Comparison of ENCODE assay signal across 25 mouse cellular contexts in genomic region chr1:62328808-62329207, GRCm38 (mm10).
A peak's percentile ranks its signal among the peaks of the same experiment; 100 is the strongest.
DNase-seq lines count a peak whose midpoint lies in the region; ATAC-seq and TF ChIP-seq lines count a peak whose summit lies in the region.
"Had no signal": no experiment of that assay in that cellular context is flagged by ENCODE, and none has a peak within 500 bp of the region (broad histone marks: within the 10 kb centered on the region; RNA-seq: fewer than 3 reads in every experiment).

No protein-coding gene starts in this region.

- no peak overlapping the region for H3K4me3 ChIP-seq in lung, embryonic 14.5 days (ENCODE audit: low read depth, low read length)
- no peak overlapping the region for H3K4me3 ChIP-seq in lung, adult 2 months (replicated peaks; ENCODE audit: extremely low read depth, low read depth, low read length)
- H3K4me3 ChIP-seq: embryonic facial prominence, embryonic 13.5 days; erythroblast, embryonic 14.5 days; forebrain, embryonic 12.5 days; gastrocnemius, adult 2 months; hindbrain, embryonic 10.5 days; intestine, embryonic 15.5 days; liver, embryonic 15.5 days; midbrain, embryonic 13.5 days had no signal

- H3K4me1 ChIP-seq in lung, embryonic 14.5 days (ENCODE audit: insufficient read depth): peaks cover 3% of the 10 kb centered on the region; the same call in 1 of the 2 replicates
- no peaks in the 10 kb centered on the region for H3K4me1 ChIP-seq in lung, adult 2 months (ENCODE audit: control insufficient read depth, insufficient read depth, low read length)
- H3K4me1 ChIP-seq: intestine, embryonic 15.5 days; liver, embryonic 15.5 days had no signal

- no peak for TF ChIP-seq POLR2A in lung, adult 2 months (IDR thresholded peaks at IDR 0.05; ENCODE audit: borderline replicate concordance, extremely low read depth, low read depth, low read length)

- no peak overlapping the region for H3K27ac ChIP-seq in lung, embryonic 14.5 days (ENCODE audit: low read depth)
- H3K27ac ChIP-seq: embryonic facial prominence, embryonic 13.5 days; forebrain, embryonic 12.5 days; gastrocnemius, adult 2 months; hindbrain, embryonic 10.5 days; intestine, embryonic 15.5 days; liver, embryonic 15.5 days; midbrain, embryonic 13.5 days had no signal

- no peak overlapping the region for H3K9ac ChIP-seq in lung, embryonic 14.5 days
- H3K9ac ChIP-seq: embryonic facial prominence, embryonic 13.5 days; forebrain, embryonic 12.5 days; intestine, embryonic 15.5 days; liver, embryonic 15.5 days; midbrain, embryonic 13.5 days had no signal

- ATAC-seq in lung, embryonic 14.5 days (ENCODE audit: insufficient read depth): peak; percentile 68
- ATAC-seq: activated CD4-positive, CD25-positive, alpha-beta regulatory T cell, adult 4 months; hindbrain, embryonic 16.5 days; intestine, embryonic 15.5 days; midbrain, embryonic 13.5 days had no signal

- no peaks in the 10 kb centered on the region for H3K36me3 ChIP-seq in lung, embryonic 14.5 days (ENCODE audit: insufficient read depth)
- H3K36me3 ChIP-seq: embryonic facial prominence, embryonic 13.5 days; forebrain, embryonic 12.5 days; hindbrain, embryonic 10.5 days; intestine, embryonic 15.5 days; liver, embryonic 15.5 days; midbrain, embryonic 13.5 days had no signal

- no peak for TF ChIP-seq CTCF in lung, embryonic 14.5 days (IDR thresholded peaks at IDR 0.05; ENCODE audit: low read depth)
- no peak for TF ChIP-seq CTCF in lung, adult 2 months (IDR thresholded peaks at IDR 0.05; ENCODE audit: insufficient read depth, low read length)

- WGBS in lung, embryonic 14.5 days: 23% methylated on average over 3 of the region's 3 CpGs
- WGBS in lung, adult 2 months: 13% methylated on average over 3 of the region's 3 CpGs

- peak; percentile 10 for DNase-seq in adrenal gland, postnatal 14 days
- no peak for DNase-seq in adrenal gland, postnatal 36 days
- peak; percentile 4 for DNase-seq in kidney, adult 11 months
- DNase-seq in kidney, postnatal 10 days: no peak
- peak; percentile 76 for DNase-seq in lung, embryonic 14.5 days
- no peak for DNase-seq in lung, adult 2 months
- DNase-seq in lung, postnatal 36 days: peak; percentile 21
- DNase-seq: adrenal gland, adult 8-10 months; cerebellum, adult 8-10 months; cerebellum, postnatal 36 days; embryo, embryonic 11 days; gastrocnemius, adult 2 months; layer of hippocampus, adult 9-11 months; thymus, adult 18-20 months; thymus, postnatal 36 days had no signal

- no peaks in the 10 kb centered on the region for H3K9me3 ChIP-seq in lung, embryonic 14.5 days (ENCODE audit: low read depth, low read length)
- H3K9me3 ChIP-seq: embryonic facial prominence, embryonic 13.5 days; forebrain, embryonic 12.5 days; hindbrain, embryonic 10.5 days; intestine, embryonic 15.5 days; liver, embryonic 15.5 days; midbrain, embryonic 13.5 days had no signal

- no peak overlapping the region for H3K4me2 ChIP-seq in lung, embryonic 14.5 days
- H3K4me2 ChIP-seq: embryonic facial prominence, embryonic 13.5 days; forebrain, embryonic 12.5 days; heart, embryonic 11.5 days; intestine, embryonic 15.5 days; liver, embryonic 15.5 days; midbrain, embryonic 13.5 days had no signal

- H3K27me3 ChIP-seq in lung, embryonic 14.5 days (ENCODE audit: insufficient read depth, low read length): no peaks in the 10 kb centered on the region
- H3K27me3 ChIP-seq: embryonic facial prominence, embryonic 13.5 days; forebrain, embryonic 12.5 days; intestine, embryonic 15.5 days; liver, embryonic 15.5 days; midbrain, embryonic 13.5 days had no signal

Comparison
In these comparisons a context has a peak if more than half of its experiments do, and no peak if none do; other contexts are left out.
1. DNase-seq: peak in adrenal gland, postnatal 14 days (single experiment), kidney, adult 11 months (single experiment), lung, embryonic 14.5 days (single experiment) and lung, postnatal 36 days (single experiment); none in adrenal gland, postnatal 36 days (0 of 2), kidney, postnatal 10 days (single experiment) and lung, adult 2 months (single experiment).